Mouse (Mus musculus): ENCODE results near the gene Neurod2. TPM values are rescaled to one million over a fixed set of nuclear protein-coding genes. Genes with fewer than 3 reads are reported as not detected.
A peak's percentile ranks its signal among the peaks of the same experiment; 100 is the strongest.

Gene Neurod2
- polyA plus RNA-seq, 1 experiment from 2014 or later, result not detected

DNA sequence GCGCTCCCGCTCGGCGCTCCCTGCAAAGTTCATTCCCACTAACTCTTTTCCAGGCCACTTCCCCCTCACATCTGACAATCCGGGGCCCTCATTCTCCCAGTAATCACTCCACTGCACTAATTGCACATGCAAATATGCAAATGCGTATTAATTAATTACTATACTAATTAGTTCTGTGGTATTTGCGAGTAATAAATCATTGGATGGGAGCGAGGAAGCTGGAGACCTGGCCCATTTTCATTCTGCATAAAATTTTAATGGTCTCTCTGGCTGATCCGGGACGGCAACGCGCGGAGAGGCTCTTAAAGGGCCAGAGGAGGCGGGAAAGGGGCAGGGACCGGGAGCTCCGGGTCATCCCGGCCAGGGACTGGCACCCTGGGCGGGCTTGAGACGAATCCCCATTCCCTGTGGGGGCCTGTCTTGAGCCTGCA lies 9.6 kb upstream of the Neurod2 start:
- H3K9ac ChIP-seq, result no peak overlapping the region
- 2% methylated on average over 19 of the region's 19 CpGs for WGBS (ENCODE audit: insufficient replicate concordance)

DNA sequence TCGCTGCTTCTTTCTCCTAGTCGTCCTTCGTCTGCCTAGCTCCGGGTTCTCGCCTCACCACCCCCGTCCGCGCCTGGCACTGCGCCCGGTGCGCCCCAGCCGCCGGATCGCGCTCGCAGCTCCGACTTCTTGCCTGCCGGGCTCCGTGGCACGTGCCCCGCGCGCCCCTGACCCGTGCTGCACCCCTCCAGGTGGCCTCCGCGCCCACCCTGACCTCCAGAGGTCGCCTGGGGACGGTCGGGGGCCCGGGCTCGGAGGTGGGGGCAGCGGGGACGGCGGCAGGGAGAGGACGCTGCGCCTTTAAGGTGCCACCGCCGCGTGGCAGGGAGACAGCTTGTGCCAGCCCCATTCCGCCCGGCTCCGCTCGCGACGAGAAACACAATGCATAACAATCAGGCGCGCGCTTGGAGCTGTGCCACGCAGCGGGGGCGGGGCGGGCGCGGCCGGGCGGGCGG lies 9.1 kb upstream of the Neurod2 start:
- Histone ChIP-seq H3K9me3 (replicated peaks) (no peaks in the 10 kb centered on the region), H3K27ac (no peak overlapping the region), H3K9ac (no peak overlapping the region)

More for the DNA sequence above, 9.6 kb upstream of the Neurod2 start:
- no peaks in the 10 kb centered on the region for H3K36me3 ChIP-seq
- no peak for DNase-seq
- peaks cover 28% of the 10 kb centered on the region for H3K4me1 ChIP-seq (replicated peaks)
- peak overlapping the region; percentile 62 for H3K4me2 ChIP-seq
- H3K9me3 ChIP-seq (replicated peaks), result no peaks in the 10 kb centered on the region
- H3K27ac ChIP-seq, result no peak overlapping the region
- H3K27me3 ChIP-seq, result peaks cover 95% of the 10 kb centered on the region
- peak overlapping the region; percentile 49 for H3K4me3 ChIP-seq (replicated peaks)
- ATAC-seq (ENCODE audit: low read depth), result no peak

DNA sequence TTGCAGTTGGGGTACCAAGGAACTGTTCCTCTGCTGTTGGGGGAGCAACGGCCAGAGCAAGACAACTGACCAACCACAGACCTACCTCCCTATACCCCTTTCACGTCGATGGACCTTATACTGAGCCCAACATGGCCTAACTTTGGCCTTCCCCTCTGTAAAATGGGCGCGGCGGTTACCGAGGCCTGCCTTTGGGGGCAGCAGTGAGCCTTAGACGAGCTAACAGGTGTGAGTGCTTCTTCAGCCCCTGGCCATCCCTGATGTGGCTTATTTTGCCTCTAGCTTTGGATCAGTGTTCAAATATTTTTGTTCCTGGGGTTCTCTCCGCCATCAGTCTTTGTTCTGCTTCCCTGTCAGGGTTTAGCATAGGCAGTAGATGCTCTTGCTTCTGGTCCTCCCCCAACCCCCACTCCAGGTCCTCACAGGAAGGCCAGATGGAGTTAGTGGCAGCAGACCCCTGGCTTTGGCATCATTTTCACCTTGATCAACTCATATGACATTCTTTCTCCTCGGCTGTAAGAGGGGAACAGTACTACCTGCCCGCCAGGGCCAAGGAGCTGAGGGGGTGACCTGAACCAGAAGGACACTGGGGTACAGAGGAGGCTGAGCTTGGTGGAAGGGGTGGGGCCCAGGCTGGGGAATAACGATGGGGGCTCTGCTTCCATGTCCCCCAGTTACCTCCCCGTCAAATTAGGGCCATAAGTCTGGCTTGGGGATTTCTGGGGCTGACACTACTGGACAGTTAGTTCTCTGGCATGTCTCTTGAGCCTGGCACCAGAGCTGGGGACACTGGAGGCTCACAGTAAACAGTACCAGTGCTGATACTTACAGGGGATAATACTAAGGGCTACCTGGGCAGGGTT lies 7.0 kb upstream of the Neurod2 start:
- DNase-seq, result no peak
- H3K9me3 ChIP-seq (replicated peaks), result no peaks in the 10 kb centered on the region
- H3K4me3 ChIP-seq (replicated peaks), result no peak overlapping the region
- no peak overlapping the region for H3K9ac ChIP-seq
- peaks cover 20% of the 10 kb centered on the region for H3K4me1 ChIP-seq (replicated peaks)
- H3K27ac ChIP-seq, result no peak overlapping the region
- WGBS (ENCODE audit: insufficient replicate concordance), result 14% methylated on average over 13 of the region's 13 CpGs
- ATAC-seq (ENCODE audit: low read depth), result no peak
- no peak overlapping the region for H3K4me2 ChIP-seq
- peaks cover 99% of the 10 kb centered on the region for H3K27me3 ChIP-seq
- H3K36me3 ChIP-seq, result no peaks in the 10 kb centered on the region

More for the DNA sequence above, 9.1 kb upstream of the Neurod2 start:
- Histone ChIP-seq H3K27me3 (peaks cover 95% of the 10 kb centered on the region), H3K4me1 (replicated peaks) (peaks cover 28% of the 10 kb centered on the region), H3K4me2 (peak overlapping the region; percentile 62), H3K36me3 (no peaks in the 10 kb centered on the region), H3K4me3 (replicated peaks) (peak overlapping the region; percentile 49)
- no peak for DNase-seq
- ATAC-seq (ENCODE audit: low read depth), result no peak
- 2% methylated on average over 54 of the region's 57 CpGs for WGBS (ENCODE audit: insufficient replicate concordance)

DNA sequence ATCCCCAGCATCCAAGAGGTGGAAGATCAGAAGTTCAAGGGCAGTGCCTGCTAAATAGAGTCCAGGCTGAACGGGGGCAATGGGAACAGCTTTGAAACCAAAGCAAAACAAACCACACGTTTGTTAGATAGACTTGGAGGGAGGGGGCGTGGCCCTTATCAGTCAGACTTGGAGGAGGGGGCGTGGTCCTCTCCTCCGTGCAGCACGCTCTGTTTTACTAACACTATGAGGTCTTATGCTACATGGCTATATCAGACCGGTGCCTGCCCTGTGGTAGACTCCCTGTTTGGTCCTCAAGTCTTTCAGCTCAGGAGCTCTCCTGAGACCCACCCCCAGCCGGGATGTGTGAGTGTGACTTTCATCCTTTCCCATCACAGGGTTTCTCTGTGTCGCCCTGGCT lies 5.8 kb upstream of the Neurod2 start:
- ATAC-seq (ENCODE audit: low read depth) (no peak), DNase-seq (no peak)
- Histone ChIP-seq H3K4me1 (replicated peaks) (peaks cover 20% of the 10 kb centered on the region), H3K4me2 (no peak overlapping the region), H3K4me3 (replicated peaks) (no peak overlapping the region), H3K27me3 (peaks cover 100% of the 10 kb centered on the region), H3K9me3 (replicated peaks) (no peaks in the 10 kb centered on the region), H3K9ac (no peak overlapping the region), H3K36me3 (no peaks in the 10 kb centered on the region), H3K27ac (no peak overlapping the region)
- WGBS (ENCODE audit: insufficient replicate concordance), result 7% methylated on average over 9 of the region's 9 CpGs

DNA sequence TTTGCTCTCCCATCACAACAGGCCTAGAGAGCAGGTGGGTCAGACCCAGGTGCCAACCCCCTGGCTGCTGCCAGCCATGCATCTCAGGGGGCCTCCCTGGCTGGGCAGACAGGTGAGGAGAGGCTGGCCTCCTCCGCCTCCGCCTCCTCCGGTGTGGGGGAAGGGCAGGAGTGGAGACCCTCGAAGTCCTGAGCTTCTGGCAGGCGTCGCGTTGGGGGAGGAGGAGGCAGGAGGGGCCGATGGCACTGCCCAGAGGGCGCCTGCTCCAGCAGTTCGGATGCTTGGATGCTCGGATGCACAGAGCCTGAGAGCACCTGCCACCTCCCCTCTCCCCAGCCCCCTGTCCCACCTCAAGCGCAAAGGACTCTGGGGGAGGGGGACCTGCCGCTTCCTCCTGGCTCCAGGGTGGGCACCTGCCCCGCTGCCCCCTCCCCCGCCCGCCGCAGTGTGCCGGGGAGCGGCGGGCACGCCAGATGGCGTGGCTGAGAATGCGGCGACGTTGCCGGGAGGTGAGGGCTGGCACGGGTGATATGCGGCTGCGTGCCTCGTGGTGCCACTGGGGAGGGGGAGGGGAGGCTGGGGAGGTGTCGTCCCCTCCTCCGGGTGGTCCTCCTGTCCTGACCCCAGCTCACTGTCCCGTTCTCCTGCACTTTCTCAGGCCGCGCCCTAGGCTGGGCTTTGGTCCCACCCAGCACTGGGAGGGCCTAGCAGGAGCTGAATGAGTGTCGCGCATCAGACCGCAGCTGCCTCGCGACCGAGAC lies 4.7 kb upstream of the Neurod2 start:
- no peak overlapping the region for H3K9ac ChIP-seq

DNA sequence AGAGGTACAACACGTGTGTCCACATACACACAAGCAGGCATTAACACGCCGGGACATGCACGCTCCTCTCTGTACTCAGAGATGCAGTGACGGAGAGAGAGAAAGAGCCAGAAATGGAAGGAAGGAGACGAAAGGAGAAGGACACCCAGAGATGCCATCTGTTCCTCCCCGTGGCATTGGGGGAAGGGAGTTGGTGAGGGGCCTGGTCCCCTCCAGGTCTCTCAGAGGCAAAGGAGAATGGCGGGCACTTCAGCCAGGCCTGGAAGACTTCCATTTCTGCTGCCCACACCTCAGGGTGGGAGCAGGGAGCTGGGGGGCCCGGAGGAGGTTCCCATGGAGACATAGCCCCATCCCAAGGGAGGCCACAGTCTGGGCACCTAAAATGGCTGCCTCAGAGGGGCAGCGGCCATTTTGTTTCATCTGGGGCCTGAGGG lies 3.8 kb upstream of the Neurod2 start:
- Histone ChIP-seq H3K4me2 (no peak overlapping the region), H3K4me3 (replicated peaks) (no peak overlapping the region), H3K4me1 (replicated peaks) (peaks cover 16% of the 10 kb centered on the region), H3K27me3 (peaks cover 100% of the 10 kb centered on the region), H3K9ac (no peak overlapping the region), H3K36me3 (no peaks in the 10 kb centered on the region), H3K27ac (no peak overlapping the region), H3K9me3 (replicated peaks) (no peaks in the 10 kb centered on the region)
- WGBS (ENCODE audit: insufficient replicate concordance), result 60% methylated on average over 10 of the region's 10 CpGs
- DNase-seq (no peak), ATAC-seq (ENCODE audit: low read depth) (no peak)

More for the DNA sequence above, 4.7 kb upstream of the Neurod2 start:
- no peak for DNase-seq
- Histone ChIP-seq H3K27ac (no peak overlapping the region), H3K4me1 (replicated peaks) (peaks cover 18% of the 10 kb centered on the region), H3K4me3 (replicated peaks) (no peak overlapping the region; the same call in 1 of the 2 replicates), H3K36me3 (no peaks in the 10 kb centered on the region), H3K9me3 (replicated peaks) (no peaks in the 10 kb centered on the region), H3K4me2 (peak overlapping the region; percentile 21; the same call in 1 of the 2 replicates), H3K27me3 (peaks cover 100% of the 10 kb centered on the region)
- no peak for ATAC-seq (ENCODE audit: low read depth)
- WGBS (ENCODE audit: insufficient replicate concordance), result 10% methylated on average over 26 of the region's 41 CpGs

DNA sequence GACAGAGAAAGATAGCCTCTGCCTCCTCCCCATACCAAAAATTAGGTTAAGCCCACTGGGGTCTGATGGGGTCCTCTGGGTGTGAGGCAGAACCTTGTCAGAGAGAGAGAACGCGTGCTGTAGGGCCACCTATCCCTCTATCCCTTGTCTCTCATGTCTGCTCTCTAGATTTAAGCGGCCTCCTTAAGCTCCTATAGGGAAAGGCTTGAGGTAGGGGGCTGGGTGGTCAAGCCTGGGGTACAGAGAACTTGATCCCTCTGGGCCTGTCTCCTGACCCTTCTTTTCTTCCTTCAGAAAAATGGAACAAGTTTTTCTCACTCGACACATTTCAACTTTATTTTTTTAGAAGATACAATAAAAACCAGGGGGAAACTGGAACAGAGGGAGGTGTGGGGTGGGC lies 3.4 kb upstream of the Neurod2 start:
- Histone ChIP-seq H3K36me3 (no peaks in the 10 kb centered on the region), H3K9me3 (replicated peaks) (no peaks in the 10 kb centered on the region), H3K27ac (no peak overlapping the region), H3K27me3 (peaks cover 100% of the 10 kb centered on the region), H3K4me1 (replicated peaks) (peaks cover 20% of the 10 kb centered on the region), H3K9ac (no peak overlapping the region), H3K4me2 (no peak overlapping the region), H3K4me3 (replicated peaks) (no peak overlapping the region)
- DNase-seq, result no peak
- ATAC-seq (ENCODE audit: low read depth), result no peak
- 50% methylated on average over 4 of the region's 4 CpGs for WGBS (ENCODE audit: insufficient replicate concordance)

DNA sequence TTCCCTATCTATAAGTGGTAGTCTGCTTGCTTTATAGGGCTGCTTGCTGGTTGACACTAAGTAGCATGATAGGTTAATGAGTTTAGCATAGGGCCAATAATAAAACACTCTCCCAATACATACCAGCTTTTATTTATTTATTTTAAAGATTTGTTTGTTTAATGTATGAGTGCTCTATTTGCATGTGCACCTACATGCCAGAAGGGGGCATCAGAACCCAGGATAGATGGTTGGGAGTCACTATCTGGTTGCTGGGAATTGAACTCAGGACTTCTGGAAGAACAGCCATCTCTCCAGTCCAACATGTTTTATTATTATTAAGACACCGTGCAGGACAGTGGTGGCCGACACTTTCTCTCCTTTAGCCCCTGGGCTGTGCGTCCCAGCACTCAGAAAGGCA lies 2.7 kb upstream of the Neurod2 start:
- Histone ChIP-seq H3K27ac (no peak overlapping the region), H3K4me3 (replicated peaks) (no peak overlapping the region), H3K27me3 (peaks cover 100% of the 10 kb centered on the region), H3K4me2 (no peak overlapping the region), H3K4me1 (replicated peaks) (peaks cover 26% of the 10 kb centered on the region), H3K9ac (no peak overlapping the region), H3K36me3 (no peaks in the 10 kb centered on the region), H3K9me3 (replicated peaks) (no peaks in the 10 kb centered on the region)
- ATAC-seq (ENCODE audit: low read depth) (no peak), DNase-seq (no peak)
- 64% methylated on average over 3 of the region's 3 CpGs for WGBS (ENCODE audit: insufficient replicate concordance)

DNA sequence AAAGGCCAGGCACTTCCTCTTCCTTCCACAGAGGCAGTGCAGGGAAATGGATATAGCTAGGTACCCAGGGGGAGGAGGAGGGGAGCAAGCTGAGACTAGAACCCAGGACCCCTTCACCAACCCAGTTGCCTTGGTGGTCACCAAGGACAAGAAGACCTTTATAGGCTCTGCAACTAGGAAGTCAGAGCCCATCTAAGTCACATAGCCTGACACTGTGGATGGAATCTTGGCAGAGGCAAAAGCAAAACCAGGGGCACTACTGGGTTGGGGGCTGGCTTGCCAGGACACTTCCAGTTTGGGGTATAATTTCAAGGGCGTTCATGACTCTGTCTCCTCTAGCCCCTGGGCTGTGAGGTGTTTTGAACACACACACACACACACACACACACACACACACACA lies 2.0 kb upstream of the Neurod2 start:
- Histone ChIP-seq H3K27me3 (peaks cover 100% of the 10 kb centered on the region), H3K9me3 (replicated peaks) (no peaks in the 10 kb centered on the region), H3K27ac (no peak overlapping the region), H3K4me3 (replicated peaks) (no peak overlapping the region), H3K9ac (no peak overlapping the region), H3K4me2 (no peak overlapping the region), H3K36me3 (no peaks in the 10 kb centered on the region), H3K4me1 (replicated peaks) (peaks cover 26% of the 10 kb centered on the region)
- ATAC-seq (ENCODE audit: low read depth) (no peak), DNase-seq (no peak)
- 33% methylated on average over 1 of the region's 1 CpGs for WGBS (ENCODE audit: insufficient replicate concordance)

DNA sequence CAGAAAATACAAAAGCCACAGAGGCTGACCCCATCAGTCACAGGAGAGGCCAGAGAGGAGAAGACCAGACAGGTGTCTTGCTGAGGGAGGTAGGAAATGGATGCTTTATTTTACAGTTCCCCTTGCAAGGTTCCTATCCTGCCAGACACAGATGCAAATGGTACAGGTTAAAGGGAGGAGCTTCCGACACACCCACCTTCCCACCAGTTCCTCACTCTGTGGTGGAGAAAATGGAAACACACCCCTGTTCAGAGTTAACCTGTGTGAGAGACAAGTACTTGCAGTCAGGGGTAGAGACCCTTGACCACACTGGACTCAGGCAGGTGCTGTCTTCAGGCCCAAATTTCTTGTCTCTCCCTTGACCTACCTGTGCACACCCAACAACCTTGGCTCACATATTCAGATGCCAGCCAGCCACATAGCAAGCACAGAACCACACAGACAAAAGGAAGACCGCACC lies 1.3 kb upstream of the Neurod2 start:
- no peaks in the 10 kb centered on the region for H3K9me3 ChIP-seq (replicated peaks)
- DNase-seq, result no peak
- H3K4me2 ChIP-seq, result no peak overlapping the region
- no peak overlapping the region for H3K9ac ChIP-seq
- peaks cover 26% of the 10 kb centered on the region for H3K4me1 ChIP-seq (replicated peaks)
- H3K27me3 ChIP-seq, result peaks cover 100% of the 10 kb centered on the region
- WGBS (ENCODE audit: insufficient replicate concordance), result 43% methylated on average over 2 of the region's 2 CpGs
- no peak for ATAC-seq (ENCODE audit: low read depth)
- no peak overlapping the region for H3K4me3 ChIP-seq (replicated peaks)
- H3K27ac ChIP-seq, result no peak overlapping the region
- no peaks in the 10 kb centered on the region for H3K36me3 ChIP-seq

DNA sequence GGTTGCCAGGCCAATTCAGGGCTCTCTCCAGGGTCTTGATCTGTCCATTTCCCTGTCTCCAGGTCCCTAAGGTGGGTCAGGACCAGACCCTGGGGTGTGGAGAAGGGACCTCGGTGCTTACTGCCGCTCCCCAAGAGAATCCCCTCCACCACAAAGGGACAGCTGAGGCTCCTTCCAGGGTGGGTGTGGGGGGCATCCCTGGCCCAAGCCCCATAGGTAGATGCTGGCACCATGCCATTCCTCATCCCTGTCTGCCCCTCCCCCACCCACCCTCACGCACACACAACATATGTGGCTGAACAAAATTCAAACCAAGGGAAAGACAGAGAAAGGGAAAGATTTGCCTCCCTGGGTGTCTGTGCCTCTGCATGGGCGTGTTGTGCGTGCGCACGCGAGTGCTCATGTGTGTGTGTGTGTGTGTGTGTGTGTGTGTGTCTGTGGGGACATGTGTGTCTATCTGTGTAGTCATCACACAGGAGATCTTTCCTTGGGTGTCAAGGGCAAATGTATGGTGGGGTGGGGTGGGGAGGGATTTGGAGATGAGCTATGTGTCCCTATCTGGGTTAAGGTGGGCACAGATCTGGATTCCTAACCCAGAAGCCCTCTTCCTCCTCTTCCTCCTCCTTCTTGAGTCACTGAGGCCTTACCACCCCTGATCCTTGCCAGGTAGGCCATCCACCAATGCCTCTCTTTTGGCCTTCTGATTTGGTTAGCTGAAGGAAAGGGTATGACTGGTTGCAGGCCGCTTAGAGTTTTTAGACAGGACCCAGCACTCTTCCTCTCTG lies 704 bp upstream of the Neurod2 start:
- Histone ChIP-seq H3K4me1 (replicated peaks) (peaks cover 24% of the 10 kb centered on the region), H3K4me3 (replicated peaks) (no peak overlapping the region), H3K9me3 (replicated peaks) (no peaks in the 10 kb centered on the region), H3K27ac (no peak overlapping the region), H3K36me3 (no peaks in the 10 kb centered on the region), H3K9ac (no peak overlapping the region), H3K4me2 (no peak overlapping the region), H3K27me3 (peaks cover 100% of the 10 kb centered on the region)
- 26% methylated on average over 9 of the region's 9 CpGs for WGBS (ENCODE audit: insufficient replicate concordance)
- no peak for ATAC-seq (ENCODE audit: low read depth)
- DNase-seq, result no peak
